Mouse (Mus musculus) cerebellum, adult 2 months (tissue): Measurements from ENCODE around the gene Kl. TPM values are rescaled to one million over a fixed set of nuclear protein-coding genes. Genes with fewer than 3 reads are reported as not detected.

ENCODE experiments used
- DNase-seq, 2 experiments: peaks; one replicate each; pipeline ENCODE4 v3.0.0; 2021
- H3K27ac ChIP-seq: fragments of 200-500 bp; 2 replicates; pipeline ENCODE4 v1.5.1; 2012; ENCODE audit warnings: low read length, control low read depth, inconsistent platforms; ENCODE audit not compliant: insufficient read depth
- H3K27me3 ChIP-seq: fragments of 200-500 bp; 2 replicates; pipeline ENCODE4 v1.6.1; 2012; ENCODE audit warnings: inconsistent platforms, mild to moderate bottlenecking, low read length, moderate library complexity; ENCODE audit not compliant: control insufficient read depth, insufficient read depth
- H3K4me1 ChIP-seq: fragments of 200-500 bp; 2 replicates; pipeline ENCODE4 v1.6.1; 2011; ENCODE audit warnings: low read length; ENCODE audit not compliant: control insufficient read depth, insufficient read depth
- H3K4me3 ChIP-seq: fragments of 200-500 bp; replicated peaks from 2 replicates; pipeline ENCODE3; 2011; ENCODE audit warnings: mild to moderate bottlenecking, low read depth, low read length, control low read depth; ENCODE audit not compliant: insufficient read depth
- CTCF ChIP-seq: fragments of 200-500 bp; IDR thresholded peaks from 2 replicates; pipeline ENCODE4 v1.5.1; 2011; ENCODE audit warnings: low read depth, mild to moderate bottlenecking, control low read depth, low read length, moderate library complexity, borderline replicate concordance; ENCODE audit not compliant: insufficient read depth
- POLR2A ChIP-seq: fragments of 200-500 bp; IDR thresholded peaks from 2 replicates; pipeline ENCODE4 v1.6.1; 2011; ENCODE audit warnings: low read length, control low read depth, borderline replicate concordance; ENCODE audit not compliant: insufficient read depth
- WGBS: fragments of 180-500 bp; shearing (Covaris S2); methylation state at CpG from one replicate; pipeline ENCODE4 v1.1.7; 2018; 5-methylcytosine and 5-hydroxymethylcytosine counted together
- polyA plus RNA-seq: library from polyadenylated mRNA; depleted of rRNA; stranded (reverse); fragments of >200 nt; gene quantifications from 2 replicates; pipeline ENCODE4 v1.2.3, GENCODE M21; 2012; rRNA removed

Gene Kl
- polyA plus RNA-seq: 3.6 and 8.9 TPM in 2 replicates

GRCm38 (mm10) chr5:150952328-150952668, at the start of gene Kl:
Gene Kl (plus strand): TSS chr5:150952607.
- Histone ChIP-seq H3K27me3 (peaks cover 1% of the 10 kb centered on the region; the same call in 1 of the 2 replicates), H3K4me3 (no peak within 1 kb of the TSS), H3K4me1 (no peaks in the 10 kb centered on the region), H3K27ac (no peak within 1 kb of the TSS)
- no peak for DNase-seq
- WGBS: 3% methylated on average over 17 of the region's 22 CpGs
- TF ChIP-seq CTCF: no peak
- TF ChIP-seq POLR2A: no peak

- Histone ChIP-seq H3K27ac (no peak overlapping the region), H3K4me1 (no peaks in the 10 kb centered on the region), H3K4me3 (no peak overlapping the region), H3K27me3 (no peaks in the 10 kb centered on the region; the same call in 1 of the 2 replicates)
- DNase-seq: no peak
- WGBS: 20% methylated on average over 9 of the region's 9 CpGs
- TF ChIP-seq CTCF (no peak), POLR2A (no peak)
Measured at GRCm38 (mm10) chr5:150906053-150907040, 46.1 kb upstream of the Kl start.

GRCm38 (mm10) chr5:150912156-150912555, 40.3 kb upstream of the Kl start:
- no peak for DNase-seq
- TF ChIP-seq POLR2A (no peak), CTCF (no peak)
- WGBS: 16% methylated on average over 2 of the region's 2 CpGs
- H3K27ac ChIP-seq: no peak overlapping the region
- no peaks in the 10 kb centered on the region; the same call in none of the 2 replicates for H3K27me3 ChIP-seq
- no peak overlapping the region for H3K4me3 ChIP-seq
- 0 out of 2 replicates have a peak, but pooled peaks cover 5% of the 10 kb centered on the region for H3K4me1 ChIP-seq

GRCm38 (mm10) chr5:150912656-150913055, 39.8 kb upstream of the Kl start:
- Histone ChIP-seq H3K27me3 (no peaks in the 10 kb centered on the region; the same call in none of the 2 replicates), H3K4me1 (peaks cover 8% of the 10 kb centered on the region; the same call in 1 of the 2 replicates), H3K27ac (no peak overlapping the region), H3K4me3 (no peak overlapping the region)
- 18% methylated on average over 5 of the region's 5 CpGs for WGBS
- no peak for DNase-seq
- no peak for TF ChIP-seq CTCF
- TF ChIP-seq POLR2A: no peak

- Histone ChIP-seq H3K27ac (no peak overlapping the region), H3K4me1 (peaks cover 8% of the 10 kb centered on the region; the same call in 1 of the 2 replicates), H3K4me3 (no peak overlapping the region), H3K27me3 (no peaks in the 10 kb centered on the region; the same call in 1 of the 2 replicates)
- no peak for DNase-seq
- TF ChIP-seq CTCF (no peak), POLR2A (no peak)
- WGBS: 94% methylated on average over 4 of the region's 4 CpGs
Measured at GRCm38 (mm10) chr5:150915080-150916055, 37.0 kb upstream of the Kl start.

GRCm38 (mm10) chr5:150917131-150917858, 35.1 kb upstream of the Kl start:
- no peak for TF ChIP-seq CTCF
- TF ChIP-seq POLR2A: no peak
- H3K4me3 ChIP-seq: no peak overlapping the region
- DNase-seq: no peak
- H3K4me1 ChIP-seq: peaks cover 4% of the 10 kb centered on the region; the same call in 1 of the 2 replicates
- H3K27ac ChIP-seq: no peak overlapping the region
- 37% methylated on average over 21 of the region's 21 CpGs for WGBS
- H3K27me3 ChIP-seq: no peaks in the 10 kb centered on the region; the same call in 1 of the 2 replicates
